Mouse (Mus musculus): Measurements from ENCODE around the gene Rplp0. TPM values are rescaled to one million over a fixed set of nuclear protein-coding genes. Genes with fewer than 3 reads are reported as not detected.
A peak's percentile ranks its signal among the peaks of the same experiment; 100 is the strongest.

The Rplp0 gene
- polyA plus RNA-seq, 1 experiment from 2014 or later = 1,345 TPM

GRCm38 (mm10) chr5:115547014-115547413 is 12.3 kb upstream of the Rplp0 start:
- 35% methylated on average over 6 of the region's 6 CpGs for WGBS
- Histone ChIP-seq H3K27ac (peak overlapping the region; percentile 56), H3K4me1 (peaks cover 90% of the 10 kb centered on the region), H3K4me3 (0 out of 2 replicates have a peak overlapping the region, but pooled peaks have one; percentile 3), H3K36me3 (peaks cover 74% of the 10 kb centered on the region), H3K9me3 (no peaks in the 10 kb centered on the region), H3K27me3 (ENCODE audit: insufficient read depth, poor library complexity, severe bottlenecking) (no peaks in the 10 kb centered on the region)
- DNase-seq (ENCODE audit: low spot score) = no peak

GRCm38 (mm10) chr5:115547421-115547820 is 11.8 kb upstream of the Rplp0 start:
- 77% methylated on average over 7 of the region's 7 CpGs for WGBS
- Histone ChIP-seq H3K4me3 (no peak overlapping the region), H3K27ac (peak overlapping the region; percentile 56), H3K27me3 (ENCODE audit: insufficient read depth, poor library complexity, severe bottlenecking) (no peaks in the 10 kb centered on the region), H3K36me3 (peaks cover 78% of the 10 kb centered on the region), H3K9me3 (no peaks in the 10 kb centered on the region), H3K4me1 (peaks cover 87% of the 10 kb centered on the region)
- no peak for DNase-seq (ENCODE audit: low spot score)

GRCm38 (mm10) chr5:115548501-115549285 is 10.6 kb upstream of the Rplp0 start:
- peaks cover 91% of the 10 kb centered on the region for H3K36me3 ChIP-seq
- no peaks in the 10 kb centered on the region for H3K9me3 ChIP-seq
- H3K27ac ChIP-seq = no peak overlapping the region
- WGBS = 86% methylated on average over 18 of the region's 18 CpGs
- H3K4me1 ChIP-seq = peaks cover 75% of the 10 kb centered on the region
- H3K4me3 ChIP-seq = no peak overlapping the region
- DNase-seq (ENCODE audit: low spot score) = no peak
- no peaks in the 10 kb centered on the region for H3K27me3 ChIP-seq (ENCODE audit: insufficient read depth, poor library complexity, severe bottlenecking)

GRCm38 (mm10) chr5:115550482-115551005 is 8.7 kb upstream of the Rplp0 start:
- DNase-seq (ENCODE audit: low spot score) = no peak
- Histone ChIP-seq H3K27ac (no peak overlapping the region), H3K36me3 (peaks cover 90% of the 10 kb centered on the region), H3K9me3 (no peaks in the 10 kb centered on the region), H3K4me1 (peaks cover 56% of the 10 kb centered on the region), H3K4me3 (no peak overlapping the region), H3K27me3 (ENCODE audit: insufficient read depth, poor library complexity, severe bottlenecking) (no peaks in the 10 kb centered on the region)
- 74% methylated on average over 11 of the region's 11 CpGs for WGBS

GRCm38 (mm10) chr5:115551386-115551785 is 7.9 kb upstream of the Rplp0 start:
- Histone ChIP-seq H3K4me1 (peaks cover 55% of the 10 kb centered on the region), H3K27me3 (ENCODE audit: insufficient read depth, poor library complexity, severe bottlenecking) (no peaks in the 10 kb centered on the region), H3K27ac (peak overlapping the region; percentile 42; the same call in 1 of the 2 replicates), H3K9me3 (no peaks in the 10 kb centered on the region), H3K4me3 (no peak overlapping the region), H3K36me3 (peaks cover 82% of the 10 kb centered on the region)
- 65% methylated on average over 12 of the region's 12 CpGs for WGBS
- DNase-seq (ENCODE audit: low spot score) = no peak

GRCm38 (mm10) chr5:115551799-115552198 is 7.5 kb upstream of the Rplp0 start:
- H3K27me3 ChIP-seq (ENCODE audit: insufficient read depth, poor library complexity, severe bottlenecking) = no peaks in the 10 kb centered on the region
- DNase-seq (ENCODE audit: low spot score) = no peak
- H3K4me3 ChIP-seq = no peak overlapping the region
- 82% methylated on average over 13 of the region's 13 CpGs for WGBS
- H3K4me1 ChIP-seq = peaks cover 50% of the 10 kb centered on the region
- peaks cover 78% of the 10 kb centered on the region for H3K36me3 ChIP-seq
- no peaks in the 10 kb centered on the region for H3K9me3 ChIP-seq
- H3K27ac ChIP-seq = peak overlapping the region; percentile 42; the same call in 1 of the 2 replicates

- H3K27ac ChIP-seq = no peak overlapping the region
- peaks cover 58% of the 10 kb centered on the region for H3K36me3 ChIP-seq
- no peaks in the 10 kb centered on the region for H3K9me3 ChIP-seq
- peaks cover 33% of the 10 kb centered on the region for H3K4me1 ChIP-seq
- no peak overlapping the region for H3K4me3 ChIP-seq
- DNase-seq (ENCODE audit: low spot score) = no peak
- no peaks in the 10 kb centered on the region for H3K27me3 ChIP-seq (ENCODE audit: insufficient read depth, poor library complexity, severe bottlenecking)
- WGBS = 85% methylated on average over 33 of the region's 33 CpGs
These were observed 5.4 kb upstream of the Rplp0 start for GRCm38 (mm10) chr5:115553801-115554420.

GRCm38 (mm10) chr5:115554536-115555291 is 4.6 kb upstream of the Rplp0 start:
- H3K9me3 ChIP-seq = no peaks in the 10 kb centered on the region
- peaks cover 51% of the 10 kb centered on the region for H3K36me3 ChIP-seq
- H3K4me1 ChIP-seq = peaks cover 27% of the 10 kb centered on the region
- WGBS = 92% methylated on average over 18 of the region's 18 CpGs
- no peak overlapping the region for H3K27ac ChIP-seq
- no peak overlapping the region for H3K4me3 ChIP-seq
- no peaks in the 10 kb centered on the region for H3K27me3 ChIP-seq (ENCODE audit: insufficient read depth, poor library complexity, severe bottlenecking)
- DNase-seq (ENCODE audit: low spot score) = no peak

- DNase-seq (ENCODE audit: low spot score) = peak; percentile 90
- Histone ChIP-seq H3K4me1 (peaks cover 23% of the 10 kb centered on the region), H3K27ac (no peak overlapping the region), H3K4me3 (no peak overlapping the region), H3K9me3 (no peaks in the 10 kb centered on the region), H3K27me3 (ENCODE audit: insufficient read depth, poor library complexity, severe bottlenecking) (no peaks in the 10 kb centered on the region), H3K36me3 (peaks cover 45% of the 10 kb centered on the region)
- 11% methylated on average over 8 of the region's 8 CpGs for WGBS
These were observed 3.0 kb upstream of the Rplp0 start for GRCm38 (mm10) chr5:115556217-115556616.

- Histone ChIP-seq H3K4me3 (no peak overlapping the region), H3K9me3 (no peaks in the 10 kb centered on the region), H3K4me1 (peaks cover 20% of the 10 kb centered on the region), H3K27ac (no peak overlapping the region), H3K36me3 (peaks cover 45% of the 10 kb centered on the region), H3K27me3 (ENCODE audit: insufficient read depth, poor library complexity, severe bottlenecking) (no peaks in the 10 kb centered on the region)
- 88% methylated on average over 14 of the region's 14 CpGs for WGBS
- DNase-seq (ENCODE audit: low spot score) = no peak
These were observed 979 bp upstream of the Rplp0 start for GRCm38 (mm10) chr5:115558182-115558794.

- no peak for DNase-seq (ENCODE audit: low spot score)
- H3K4me3 ChIP-seq = peak overlapping the region; percentile 87
- no peaks in the 10 kb centered on the region for H3K9me3 ChIP-seq
- H3K4me1 ChIP-seq = peaks cover 27% of the 10 kb centered on the region
- H3K36me3 ChIP-seq = peaks cover 39% of the 10 kb centered on the region
- H3K27ac ChIP-seq = peak overlapping the region; percentile 97
- no peaks in the 10 kb centered on the region for H3K27me3 ChIP-seq (ENCODE audit: insufficient read depth, poor library complexity, severe bottlenecking)
- whole genome bisulfite sequencing = 32% methylated on average over 13 of the region's 13 CpGs
These were observed 1.2 kb downstream of the Rplp0 start for GRCm38 (mm10) chr5:115560336-115560905.
